Mouse (Mus musculus): ENCODE results near the gene Gne.

DNA sequence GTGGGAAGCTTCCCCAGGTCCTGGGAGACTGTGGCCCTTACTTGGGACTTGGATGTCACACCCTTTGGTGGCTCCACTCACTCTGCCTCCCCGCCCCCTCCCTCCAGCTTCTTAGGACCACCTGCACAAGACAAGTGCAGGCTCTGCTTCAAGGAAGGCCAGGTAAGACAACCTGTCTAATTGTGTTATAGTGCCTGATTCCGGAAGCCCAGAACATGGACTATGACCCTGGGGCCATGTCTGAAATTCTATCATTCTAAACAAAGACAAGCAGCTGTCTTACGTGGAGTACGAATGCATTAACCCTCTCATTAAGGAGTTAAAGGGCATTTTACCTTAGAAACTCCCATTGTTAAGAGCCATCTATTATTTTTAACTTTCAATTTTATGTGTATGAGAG, 43.2 kb downstream of the Gne start:
- TF ChIP-seq POLR2A (IDR thresholded peaks at IDR 0.05; ENCODE audit: insufficient read depth, low read depth, low read length) (no peak), CTCF (IDR thresholded peaks at IDR 0.05; ENCODE audit: insufficient read depth, low read depth, low read length) (no peak)

All from olfactory bulb, adult 2 months (tissue).